Mouse (Mus musculus) bone marrow, adult 2 months (tissue): ENCODE data around the gene Hsd11b2.

ENCODE experiments used
- CTCF ChIP-seq: fragments of 200-500 bp; IDR thresholded peaks from 2 replicates; pipeline ENCODE4 v1.5.1; 2011; ENCODE audit warnings: low read length, control low read depth; ENCODE audit not compliant: control insufficient read depth, insufficient read depth
- POLR2A ChIP-seq: fragments of 200-500 bp; IDR thresholded peaks from 2 replicates; pipeline ENCODE4 v1.6.1; 2011; ENCODE audit warnings: low read depth, mild to moderate bottlenecking, control low read depth, low read length, borderline replicate concordance; ENCODE audit not compliant: control insufficient read depth

DNA sequence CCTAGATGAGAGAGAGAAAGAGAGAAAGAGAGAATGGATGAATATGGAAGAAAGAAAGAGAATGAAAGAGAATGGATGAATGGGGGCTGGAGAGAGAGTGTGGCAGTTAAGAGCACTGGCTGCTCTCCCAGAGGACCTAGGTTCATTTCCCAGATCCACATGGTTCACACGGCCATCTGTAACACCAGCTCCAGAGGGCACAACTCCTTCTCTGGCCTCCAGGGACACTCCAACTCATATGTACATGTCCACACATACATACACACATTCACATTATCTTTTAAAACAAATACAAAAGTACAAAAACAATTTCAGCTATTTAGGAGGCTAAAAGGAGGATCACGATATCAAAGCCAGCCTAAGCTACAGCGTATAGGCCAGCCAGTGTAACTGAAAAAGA lies 44.3 kb downstream of the Hsd11b2 start:
- TF ChIP-seq CTCF (no peak), POLR2A (no peak)
